Mouse (Mus musculus): ENCODE measurements around the gene Duox2. TPM values are rescaled to one million over a fixed set of nuclear protein-coding genes. Genes with fewer than 3 reads are reported as not detected.

Duox2 gene
- polyA plus RNA-seq, 1 experiment from 2014 or later = 1.6 TPM

GRCm38 (mm10) chr2:122306184-122306583 is 7.9 kb upstream of the Duox2 start:
- H3K27me3 ChIP-seq (ENCODE audit: control insufficient read depth, insufficient read depth, low read length) = peaks cover 43% of the 10 kb centered on the region
- peaks cover 8% of the 10 kb centered on the region for H3K4me1 ChIP-seq (ENCODE audit: control insufficient read depth, insufficient read depth, low read length)
- WGBS = 34% methylated on average over 4 of the region's 4 CpGs
- no peaks in the 10 kb centered on the region for H3K9me3 ChIP-seq (replicated peaks; ENCODE audit: control insufficient read depth, low read length)
- no peaks in the 10 kb centered on the region for H3K36me3 ChIP-seq (ENCODE audit: control insufficient read depth, insufficient read depth, low read length)
- no peak overlapping the region for H3K4me3 ChIP-seq (replicated peaks; ENCODE audit: low read length)
- 0 out of 2 replicates have a peak overlapping the region, but pooled peaks have one; percentile 26 for H3K9ac ChIP-seq (ENCODE audit: low read length)
- H3K27ac ChIP-seq (ENCODE audit: low read length) = peak overlapping the region; percentile 69; the same call in 1 of the 2 replicates
- H3K4me2 ChIP-seq (ENCODE audit: low read depth, low read length) = no peak overlapping the region
- ATAC-seq (ENCODE audit: insufficient read depth, low FRiP score) = peak; percentile 54

DNA sequence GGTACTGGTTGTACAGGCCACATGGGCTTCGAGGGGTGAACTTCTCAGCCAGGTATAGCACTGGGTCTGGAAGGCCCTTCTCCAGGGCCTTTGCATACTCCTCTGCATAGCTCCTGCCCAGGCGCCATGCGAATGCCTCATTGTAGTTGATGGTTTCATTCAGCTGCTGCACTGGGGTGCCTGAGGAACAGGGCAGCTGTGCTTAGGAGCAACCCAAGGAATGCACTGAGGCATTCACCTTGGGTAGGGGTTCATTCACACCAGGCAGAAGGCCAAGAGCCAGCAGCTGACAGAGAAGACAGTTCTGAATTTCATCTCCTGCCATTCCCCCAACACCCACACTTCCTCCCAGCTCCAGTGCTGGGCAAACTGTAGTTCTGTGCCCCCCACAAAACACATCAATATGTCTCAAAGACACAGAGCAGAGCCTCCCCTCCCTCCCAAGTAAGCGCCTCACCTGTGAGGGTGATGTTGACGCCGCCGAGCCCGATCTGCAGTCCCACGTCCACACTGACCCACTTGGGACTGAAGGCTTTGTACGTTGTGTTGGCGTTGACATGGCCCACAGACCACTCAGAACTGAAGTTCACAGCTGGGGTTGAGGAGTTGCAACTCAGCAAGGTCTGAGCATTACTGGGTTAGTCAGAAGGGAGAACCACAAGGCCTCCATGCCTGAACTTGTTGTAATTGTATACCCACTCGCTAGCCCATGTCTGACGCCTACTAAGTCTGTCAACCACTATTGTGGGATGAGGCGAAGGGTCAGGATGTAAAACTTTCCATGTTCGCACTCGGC is 7.0 kb upstream of the Duox2 start:
- Histone ChIP-seq H3K36me3 (ENCODE audit: control insufficient read depth, insufficient read depth, low read length) (no peaks in the 10 kb centered on the region), H3K4me3 (replicated peaks; ENCODE audit: low read length) (no peak overlapping the region), H3K9me3 (replicated peaks; ENCODE audit: control insufficient read depth, low read length) (no peaks in the 10 kb centered on the region), H3K4me2 (ENCODE audit: low read depth, low read length) (0 out of 2 replicates have a peak overlapping the region, but pooled peaks have one; percentile 3), H3K4me1 (ENCODE audit: control insufficient read depth, insufficient read depth, low read length) (peaks cover 13% of the 10 kb centered on the region), H3K9ac (ENCODE audit: low read length) (no peak overlapping the region), H3K27ac (ENCODE audit: low read length) (no peak overlapping the region), H3K27me3 (ENCODE audit: control insufficient read depth, insufficient read depth, low read length) (peaks cover 46% of the 10 kb centered on the region)
- ATAC-seq (ENCODE audit: insufficient read depth, low FRiP score) = no peak
- WGBS = 80% methylated on average over 16 of the region's 16 CpGs

- Histone ChIP-seq H3K27me3 (ENCODE audit: control insufficient read depth, insufficient read depth, low read length) (peaks cover 53% of the 10 kb centered on the region), H3K4me1 (ENCODE audit: control insufficient read depth, insufficient read depth, low read length) (peaks cover 13% of the 10 kb centered on the region), H3K4me3 (replicated peaks; ENCODE audit: low read length) (no peak overlapping the region), H3K4me2 (ENCODE audit: low read depth, low read length) (no peak overlapping the region), H3K27ac (ENCODE audit: low read length) (no peak overlapping the region), H3K9ac (ENCODE audit: low read length) (no peak overlapping the region), H3K36me3 (ENCODE audit: control insufficient read depth, insufficient read depth, low read length) (no peaks in the 10 kb centered on the region), H3K9me3 (replicated peaks; ENCODE audit: control insufficient read depth, low read length) (no peaks in the 10 kb centered on the region)
- WGBS = 89% methylated on average over 6 of the region's 6 CpGs
- no peak for ATAC-seq (ENCODE audit: insufficient read depth, low FRiP score)
Observed at GRCm38 (mm10) chr2:122304544-122304943, 6.3 kb upstream of the Duox2 start.

GRCm38 (mm10) chr2:122302574-122303241 is 4.5 kb upstream of the Duox2 start:
- peaks cover 64% of the 10 kb centered on the region for H3K27me3 ChIP-seq (ENCODE audit: control insufficient read depth, insufficient read depth, low read length)
- no peak overlapping the region for H3K4me3 ChIP-seq (replicated peaks; ENCODE audit: low read length)
- no peaks in the 10 kb centered on the region for H3K9me3 ChIP-seq (replicated peaks; ENCODE audit: control insufficient read depth, low read length)
- WGBS = 10% methylated on average over 9 of the region's 9 CpGs
- ATAC-seq (ENCODE audit: insufficient read depth, low FRiP score) = no peak
- H3K27ac ChIP-seq (ENCODE audit: low read length) = no peak overlapping the region
- H3K9ac ChIP-seq (ENCODE audit: low read length) = no peak overlapping the region
- H3K4me1 ChIP-seq (ENCODE audit: control insufficient read depth, insufficient read depth, low read length) = peaks cover 16% of the 10 kb centered on the region
- no peaks in the 10 kb centered on the region for H3K36me3 ChIP-seq (ENCODE audit: control insufficient read depth, insufficient read depth, low read length)
- H3K4me2 ChIP-seq (ENCODE audit: low read depth, low read length) = no peak overlapping the region

GRCm38 (mm10) chr2:122301921-122302573 is 3.8 kb upstream of the Duox2 start:
- Histone ChIP-seq H3K4me2 (ENCODE audit: low read depth, low read length) (peak overlapping the region; percentile 69), H3K9me3 (replicated peaks; ENCODE audit: control insufficient read depth, low read length) (no peaks in the 10 kb centered on the region), H3K27ac (ENCODE audit: low read length) (no peak overlapping the region), H3K4me3 (replicated peaks; ENCODE audit: low read length) (peak overlapping the region; percentile 36), H3K4me1 (ENCODE audit: control insufficient read depth, insufficient read depth, low read length) (peaks cover 16% of the 10 kb centered on the region), H3K27me3 (ENCODE audit: control insufficient read depth, insufficient read depth, low read length) (peaks cover 71% of the 10 kb centered on the region), H3K36me3 (ENCODE audit: control insufficient read depth, insufficient read depth, low read length) (no peaks in the 10 kb centered on the region), H3K9ac (ENCODE audit: low read length) (peak overlapping the region; percentile 60; the same call in 1 of the 2 replicates)
- no peak for ATAC-seq (ENCODE audit: insufficient read depth, low FRiP score)
- WGBS = 10% methylated on average over 23 of the region's 23 CpGs

DNA sequence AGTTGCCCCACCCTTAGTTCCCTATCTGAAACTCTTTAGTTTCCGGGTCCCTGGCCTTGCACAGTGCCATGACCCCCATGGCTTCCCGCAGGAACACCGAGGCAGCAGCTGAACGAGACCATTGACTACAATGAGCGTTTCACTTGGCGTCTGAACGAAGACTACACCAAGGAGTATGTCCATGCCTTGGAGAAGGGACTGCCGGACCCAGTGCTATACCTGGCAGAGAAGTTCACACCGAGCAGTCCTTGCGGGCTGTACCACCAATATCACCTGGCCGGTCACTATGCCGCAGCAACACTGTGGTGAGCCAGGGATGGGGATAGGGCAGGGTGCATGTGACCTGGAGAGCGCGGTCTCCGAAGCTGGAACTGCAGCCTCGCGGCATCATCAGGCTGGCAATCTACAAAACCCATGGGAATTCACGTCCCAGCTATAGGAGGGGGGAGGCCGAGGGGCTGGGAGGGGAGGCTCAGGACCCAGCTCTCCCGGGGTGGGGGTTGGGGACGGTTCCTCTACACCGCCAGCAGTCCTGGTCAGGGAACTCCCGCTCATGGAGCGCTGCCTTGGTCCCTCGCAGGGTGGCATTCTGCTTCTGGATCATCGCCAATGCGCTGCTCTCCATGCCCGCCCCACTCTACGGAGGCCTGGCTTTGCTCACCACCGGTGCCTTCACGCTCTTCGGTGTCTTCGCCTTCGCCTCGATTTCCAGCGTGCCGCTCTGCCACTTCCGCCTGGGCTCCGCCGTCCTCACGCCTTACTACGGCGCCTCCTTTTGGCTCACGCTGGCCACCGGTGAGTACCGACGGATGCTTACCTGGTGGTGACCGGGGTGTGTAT is 3.1 kb upstream of the Duox2 start:
- H3K4me3 ChIP-seq (replicated peaks; ENCODE audit: low read length) = peak overlapping the region; percentile 36
- 0 out of 2 replicates have a peak, but pooled peaks have one; percentile 17 for ATAC-seq (ENCODE audit: insufficient read depth, low FRiP score)
- peaks cover 70% of the 10 kb centered on the region for H3K27me3 ChIP-seq (ENCODE audit: control insufficient read depth, insufficient read depth, low read length)
- 2% methylated on average over 48 of the region's 48 CpGs for WGBS
- no peaks in the 10 kb centered on the region for H3K9me3 ChIP-seq (replicated peaks; ENCODE audit: control insufficient read depth, low read length)
- H3K4me1 ChIP-seq (ENCODE audit: control insufficient read depth, insufficient read depth, low read length) = peaks cover 16% of the 10 kb centered on the region
- no peaks in the 10 kb centered on the region for H3K36me3 ChIP-seq (ENCODE audit: control insufficient read depth, insufficient read depth, low read length)
- peak overlapping the region; percentile 60 for H3K9ac ChIP-seq (ENCODE audit: low read length)
- peak overlapping the region; percentile 69 for H3K4me2 ChIP-seq (ENCODE audit: low read depth, low read length)
- H3K27ac ChIP-seq (ENCODE audit: low read length) = no peak overlapping the region

- peaks cover 12% of the 10 kb centered on the region for H3K4me1 ChIP-seq (ENCODE audit: control insufficient read depth, insufficient read depth, low read length)
- H3K9me3 ChIP-seq (replicated peaks; ENCODE audit: control insufficient read depth, low read length) = no peaks in the 10 kb centered on the region
- no peak overlapping the region for H3K27ac ChIP-seq (ENCODE audit: low read length)
- H3K36me3 ChIP-seq (ENCODE audit: control insufficient read depth, insufficient read depth, low read length) = no peaks in the 10 kb centered on the region
- no peak overlapping the region for H3K9ac ChIP-seq (ENCODE audit: low read length)
- no peak for ATAC-seq (ENCODE audit: insufficient read depth, low FRiP score)
- WGBS = 6% methylated on average over 14 of the region's 14 CpGs
- H3K4me3 ChIP-seq (replicated peaks; ENCODE audit: low read length) = peak overlapping the region; percentile 36; the same call in 1 of the 2 replicates
- peaks cover 67% of the 10 kb centered on the region for H3K27me3 ChIP-seq (ENCODE audit: control insufficient read depth, insufficient read depth, low read length)
- H3K4me2 ChIP-seq (ENCODE audit: low read depth, low read length) = peak overlapping the region; percentile 69
Observed at GRCm38 (mm10) chr2:122300656-122301020, 2.4 kb upstream of the Duox2 start.

GRCm38 (mm10) chr2:122299911-122300655 is 1.8 kb upstream of the Duox2 start:
- peaks cover 70% of the 10 kb centered on the region for H3K27me3 ChIP-seq (ENCODE audit: control insufficient read depth, insufficient read depth, low read length)
- H3K27ac ChIP-seq (ENCODE audit: low read length) = no peak overlapping the region
- H3K9ac ChIP-seq (ENCODE audit: low read length) = no peak overlapping the region
- no peak overlapping the region for H3K4me2 ChIP-seq (ENCODE audit: low read depth, low read length)
- H3K4me1 ChIP-seq (ENCODE audit: control insufficient read depth, insufficient read depth, low read length) = peaks cover 12% of the 10 kb centered on the region
- no peaks in the 10 kb centered on the region for H3K9me3 ChIP-seq (replicated peaks; ENCODE audit: control insufficient read depth, low read length)
- 14% methylated on average over 14 of the region's 14 CpGs for whole genome bisulfite sequencing
- H3K4me3 ChIP-seq (replicated peaks; ENCODE audit: low read length) = no peak overlapping the region
- ATAC-seq (ENCODE audit: insufficient read depth, low FRiP score) = no peak
- H3K36me3 ChIP-seq (ENCODE audit: control insufficient read depth, insufficient read depth, low read length) = no peaks in the 10 kb centered on the region

Data from stomach, embryonic 16.5 days (tissue).